Mouse (Mus musculus) myocyte (in vitro differentiated cells): Measurements from ENCODE around the gene Xcl1.

Experiments used
- E2F4 ChIP-seq: IDR thresholded peaks from one replicate; pipeline ENCODE4 v1.6.1; 2011; ENCODE audit warnings: mild to moderate bottlenecking, control low read depth, moderate library complexity; ENCODE audit not compliant: insufficient read depth
- MYOD1 ChIP-seq, 3 experiments: IDR thresholded peaks; one replicate each; pipeline ENCODE4 v1.6.1; 2011; ENCODE audit warnings: control low read depth in 2 of 3, low read depth in 2 of 3, mild to moderate bottlenecking in 2 of 3, moderate library complexity in 1 of 3; ENCODE audit not compliant: insufficient read length in 2 of 3, control insufficient read depth in 1 of 3
- POLR2A ChIP-seq: IDR thresholded peaks from one replicate; pipeline ENCODE4 v1.6.1; 2011; ENCODE audit warnings: low read depth, mild to moderate bottlenecking, control low read depth, moderate library complexity; ENCODE audit not compliant: insufficient read length
- USF1 ChIP-seq: IDR thresholded peaks from one replicate; pipeline ENCODE4 v1.6.1; 2011; ENCODE audit warnings: low read depth, mild to moderate bottlenecking, control low read depth, moderate library complexity

- TF ChIP-seq POLR2A, result no peak
- no peak for TF ChIP-seq USF1
- TF ChIP-seq MYOD1 (IDR thresholded peaks at IDR 0.05; ENCODE audit: control insufficient read depth in 1 of 3, insufficient read length in 2 of 3, low read depth in 2 of 3), result no peak
- no peak for TF ChIP-seq E2F4
These were observed 45.0 kb downstream of the Xcl1 start for GRCm38 (mm10) chr1:164890366-164890765.
